16 mouse cellular contexts compared by ENCODE assay signal in the genomic region with DNA sequence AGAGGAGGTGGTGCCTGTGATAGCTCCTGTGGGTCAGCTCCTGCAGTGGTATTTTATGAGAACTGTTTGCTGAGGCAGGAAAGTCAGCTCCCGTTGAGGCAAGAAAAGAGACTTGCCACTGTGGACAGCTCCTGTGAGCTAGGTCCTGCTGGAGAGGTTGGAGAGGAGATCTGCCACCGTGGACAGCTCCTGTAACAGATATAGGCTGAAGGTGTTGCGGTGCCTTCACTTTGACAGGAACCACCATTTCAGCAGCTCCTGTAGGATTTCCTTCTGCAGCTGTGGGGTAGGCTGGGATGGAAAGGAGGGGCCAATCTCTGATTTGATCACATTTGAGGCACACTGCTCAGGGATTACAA.
"Had no signal": no experiment of that assay in that cellular context is flagged by ENCODE, and none has a peak within 500 bp of the region (broad histone marks: within the 10 kb centered on the region; RNA-seq: fewer than 3 reads in every experiment).

No protein-coding gene starts in this region.

- H3K4me3 ChIP-seq: kidney, embryonic 15.5 days; liver, embryonic 15.5 days; lung, embryonic 15.5 days; midbrain, embryonic 10.5 days; neural tube, embryonic 12.5 days; stomach, embryonic 15.5 days had no signal

- ATAC-seq: inflammation-experienced regulatory T-cells, adult 6 months had no signal

- DNase-seq: kidney, adult 11 months; kidney, postnatal 36 days; layer of hippocampus, adult 9-11 months; lung, postnatal 36 days; midbrain, embryonic 14.5 days; right cerebral cortex, postnatal 14 days; thymus, adult 2 months; thymus, postnatal 36 days had no signal

- H3K27ac ChIP-seq: kidney, embryonic 15.5 days; liver, embryonic 15.5 days; lung, embryonic 15.5 days; midbrain, embryonic 10.5 days; neural tube, embryonic 12.5 days; stomach, embryonic 15.5 days had no signal

- H3K9ac ChIP-seq: kidney, embryonic 15.5 days; liver, embryonic 15.5 days; lung, embryonic 15.5 days; neural tube, embryonic 12.5 days; stomach, embryonic 15.5 days had no signal

- H3K4me2 ChIP-seq: kidney, embryonic 15.5 days; liver, embryonic 11.5 days; liver, embryonic 15.5 days; lung, embryonic 15.5 days; neural tube, embryonic 12.5 days; stomach, embryonic 15.5 days had no signal

- H3K27me3 ChIP-seq: kidney, embryonic 15.5 days; liver, embryonic 15.5 days; lung, embryonic 15.5 days; neural tube, embryonic 12.5 days; stomach, embryonic 15.5 days had no signal

- H3K36me3 ChIP-seq: lung, embryonic 15.5 days; stomach, embryonic 15.5 days had no signal

- H3K4me1 ChIP-seq: kidney, embryonic 15.5 days; lung, embryonic 15.5 days; stomach, embryonic 15.5 days had no signal

- H3K9me3 ChIP-seq: kidney, embryonic 15.5 days; liver, embryonic 15.5 days; lung, embryonic 15.5 days; midbrain, embryonic 10.5 days; neural tube, embryonic 12.5 days; stomach, embryonic 15.5 days had no signal
